Mouse (Mus musculus) embryonic facial prominence, embryonic 12.5 days (tissue): Measurements from ENCODE around the gene Dpf3. TPM values are rescaled to one million over a fixed set of nuclear protein-coding genes. Genes with fewer than 3 reads are reported as not detected.

Experiments used
- ATAC-seq: fragments of 200-750 bp; cut with Nextera tagmentation; 2 replicates; pipeline ENCODE4 v1.8.0; 2017; ENCODE audit not compliant: insufficient number of reproducible peaks, insufficient read depth, low FRiP score, low TSS enrichment
- H3K27ac ChIP-seq: fragments of 300-500 bp; sonication (generic); 2 replicates; pipeline ENCODE4 v1.5.1; 2016; ENCODE audit warnings: mild to moderate bottlenecking
- H3K27me3 ChIP-seq: fragments of 300-500 bp; sonication (generic); 2 replicates; pipeline ENCODE4 v1.6.1; 2016; ENCODE audit warnings: mild to moderate bottlenecking, moderate library complexity
- H3K36me3 ChIP-seq: fragments of 300-500 bp; sonication (generic); 2 replicates; pipeline ENCODE4 v1.6.1; 2016; ENCODE audit warnings: mild to moderate bottlenecking
- H3K4me1 ChIP-seq: fragments of 300-500 bp; sonication (generic); 2 replicates; pipeline ENCODE4 v1.6.1; 2016
- H3K4me2 ChIP-seq: fragments of 300-500 bp; sonication (generic); replicated peaks from 2 replicates; pipeline ENCODE4 v1.6.1; 2016; ENCODE audit warnings: mild to moderate bottlenecking, moderate library complexity
- H3K4me3 ChIP-seq: fragments of 300-500 bp; sonication (generic); 2 replicates; pipeline ENCODE4 v1.5.1; 2016; ENCODE audit warnings: mild to moderate bottlenecking
- H3K9ac ChIP-seq: fragments of 300-500 bp; sonication (generic); 2 replicates; pipeline ENCODE4 v1.6.1; 2016; ENCODE audit warnings: mild to moderate bottlenecking, moderate library complexity
- H3K9me3 ChIP-seq: fragments of 300-500 bp; sonication (generic); 2 replicates; pipeline ENCODE4 v1.6.1; 2016; ENCODE audit warnings: mild to moderate bottlenecking, moderate library complexity
- WGBS: fragments of 180-500 bp; shearing (Covaris S2); methylation state at CpG from one replicate; pipeline ENCODE4 v1.1.7; 2016; 5-methylcytosine and 5-hydroxymethylcytosine counted together
- polyA plus RNA-seq: library from polyadenylated mRNA; unstranded; fragments of >200 nt; fragmentation: Nextera tagmentation; extraction: Ambion mirVana; gene quantifications from 2 replicates; pipeline ENCODE4 v1.2.1, GENCODE M21; 2016

Gene Dpf3
- polyA plus RNA-seq, 1 experiment from 2014 or later, result 4.2 TPM

GRCm38 (mm10) chr12:83364771-83365170 is 122.7 kb downstream of the Dpf3 start:
- no peak overlapping the region for H3K27ac ChIP-seq
- no peak overlapping the region for H3K4me2 ChIP-seq
- no peak overlapping the region for H3K4me3 ChIP-seq
- H3K9me3 ChIP-seq, result 0 out of 2 replicates have a peak, but pooled peaks cover 5% of the 10 kb centered on the region
- no peaks in the 10 kb centered on the region for H3K4me1 ChIP-seq
- no peaks in the 10 kb centered on the region for H3K36me3 ChIP-seq
- H3K27me3 ChIP-seq, result no peaks in the 10 kb centered on the region
- no peak overlapping the region for H3K9ac ChIP-seq
- 53% methylated on average over 3 of the region's 3 CpGs for WGBS
- no peak for ATAC-seq

- H3K9me3 ChIP-seq, result 0 out of 2 replicates have a peak, but pooled peaks cover 5% of the 10 kb centered on the region
- WGBS, result 27% methylated on average over 3 of the region's 3 CpGs
- ATAC-seq, result no peak
- no peaks in the 10 kb centered on the region for H3K27me3 ChIP-seq
- H3K27ac ChIP-seq, result no peak overlapping the region
- no peaks in the 10 kb centered on the region for H3K36me3 ChIP-seq
- no peaks in the 10 kb centered on the region for H3K4me1 ChIP-seq
- H3K9ac ChIP-seq, result no peak overlapping the region
- H3K4me3 ChIP-seq, result no peak overlapping the region
- no peak overlapping the region for H3K4me2 ChIP-seq
Measured at GRCm38 (mm10) chr12:83361801-83362200, 125.7 kb downstream of the Dpf3 start.

DNA sequence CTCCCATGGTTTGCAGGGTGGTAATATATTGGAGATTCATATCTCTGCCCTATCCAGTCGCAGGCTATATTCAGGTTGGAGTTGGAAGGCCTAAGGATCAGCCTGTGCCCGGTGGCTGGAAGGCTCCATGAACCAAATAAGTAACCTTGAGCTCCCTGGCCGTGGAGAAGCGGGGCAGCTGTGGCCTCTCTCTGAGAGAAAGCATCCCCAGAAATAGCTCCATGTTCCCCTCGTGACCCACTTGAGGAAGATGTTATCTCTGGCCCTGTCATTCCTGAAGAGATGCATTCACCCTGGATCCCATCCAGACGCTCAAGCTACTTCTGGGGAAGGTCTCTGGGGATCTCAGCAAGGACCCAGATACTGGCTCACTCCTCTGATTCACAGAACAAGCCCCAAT is 134.9 kb downstream of the Dpf3 start:
- no peaks in the 10 kb centered on the region for H3K9me3 ChIP-seq
- no peaks in the 10 kb centered on the region for H3K27me3 ChIP-seq
- no peaks in the 10 kb centered on the region for H3K4me1 ChIP-seq
- 86% methylated on average over 6 of the region's 6 CpGs for WGBS
- no peak for ATAC-seq
- no peak overlapping the region for H3K4me2 ChIP-seq
- H3K36me3 ChIP-seq, result no peaks in the 10 kb centered on the region
- no peak overlapping the region for H3K27ac ChIP-seq
- H3K9ac ChIP-seq, result no peak overlapping the region
- no peak overlapping the region for H3K4me3 ChIP-seq

- 90% methylated on average over 5 of the region's 5 CpGs for WGBS
Measured at GRCm38 (mm10) chr12:83349736-83350135, 137.8 kb downstream of the Dpf3 start.

DNA sequence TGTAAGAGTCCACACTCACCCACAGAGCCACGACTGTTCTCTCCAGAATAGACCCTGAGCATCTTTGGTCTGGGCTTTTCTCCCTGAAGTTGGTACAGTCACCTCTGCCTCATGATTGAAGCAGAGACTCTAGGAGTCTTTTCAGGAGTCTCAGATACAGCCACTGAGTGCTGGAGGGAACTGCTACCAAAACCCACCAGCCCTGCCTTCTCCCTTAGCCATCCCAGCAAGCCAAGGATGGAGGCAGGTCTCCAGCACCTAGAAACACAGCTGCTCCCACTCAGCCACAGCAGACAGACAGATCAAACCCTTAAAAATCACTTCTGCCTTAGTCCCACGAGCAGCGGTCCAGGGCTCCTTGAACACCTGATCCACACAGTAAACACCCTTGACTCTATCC is 139.3 kb downstream of the Dpf3 start:
- no peak overlapping the region for H3K4me3 ChIP-seq
- ATAC-seq, result no peak
- H3K9me3 ChIP-seq, result no peaks in the 10 kb centered on the region
- WGBS, result 82% methylated on average over 3 of the region's 3 CpGs
- H3K9ac ChIP-seq, result no peak overlapping the region
- no peaks in the 10 kb centered on the region for H3K27me3 ChIP-seq
- no peaks in the 10 kb centered on the region for H3K36me3 ChIP-seq
- H3K4me1 ChIP-seq, result no peaks in the 10 kb centered on the region
- H3K27ac ChIP-seq, result no peak overlapping the region
- H3K4me2 ChIP-seq, result no peak overlapping the region

More at GRCm38 (mm10) chr12:83349736-83350135, 137.8 kb downstream of the Dpf3 start:
- no peak for ATAC-seq
- H3K36me3 ChIP-seq, result no peaks in the 10 kb centered on the region
- no peaks in the 10 kb centered on the region for H3K27me3 ChIP-seq
- no peak overlapping the region for H3K27ac ChIP-seq
- no peaks in the 10 kb centered on the region for H3K4me1 ChIP-seq
- no peak overlapping the region for H3K4me2 ChIP-seq
- H3K4me3 ChIP-seq, result no peak overlapping the region
- no peak overlapping the region for H3K9ac ChIP-seq
- H3K9me3 ChIP-seq, result no peaks in the 10 kb centered on the region

- Histone ChIP-seq H3K9me3 (no peaks in the 10 kb centered on the region), H3K4me2 (no peak overlapping the region), H3K36me3 (no peaks in the 10 kb centered on the region), H3K4me3 (no peak overlapping the region), H3K27me3 (no peaks in the 10 kb centered on the region), H3K27ac (no peak overlapping the region), H3K9ac (no peak overlapping the region), H3K4me1 (no peaks in the 10 kb centered on the region)
- WGBS, result 42% methylated on average over 4 of the region's 4 CpGs
- no peak for ATAC-seq
Measured at GRCm38 (mm10) chr12:83342875-83343185, 144.7 kb downstream of the Dpf3 start.

DNA sequence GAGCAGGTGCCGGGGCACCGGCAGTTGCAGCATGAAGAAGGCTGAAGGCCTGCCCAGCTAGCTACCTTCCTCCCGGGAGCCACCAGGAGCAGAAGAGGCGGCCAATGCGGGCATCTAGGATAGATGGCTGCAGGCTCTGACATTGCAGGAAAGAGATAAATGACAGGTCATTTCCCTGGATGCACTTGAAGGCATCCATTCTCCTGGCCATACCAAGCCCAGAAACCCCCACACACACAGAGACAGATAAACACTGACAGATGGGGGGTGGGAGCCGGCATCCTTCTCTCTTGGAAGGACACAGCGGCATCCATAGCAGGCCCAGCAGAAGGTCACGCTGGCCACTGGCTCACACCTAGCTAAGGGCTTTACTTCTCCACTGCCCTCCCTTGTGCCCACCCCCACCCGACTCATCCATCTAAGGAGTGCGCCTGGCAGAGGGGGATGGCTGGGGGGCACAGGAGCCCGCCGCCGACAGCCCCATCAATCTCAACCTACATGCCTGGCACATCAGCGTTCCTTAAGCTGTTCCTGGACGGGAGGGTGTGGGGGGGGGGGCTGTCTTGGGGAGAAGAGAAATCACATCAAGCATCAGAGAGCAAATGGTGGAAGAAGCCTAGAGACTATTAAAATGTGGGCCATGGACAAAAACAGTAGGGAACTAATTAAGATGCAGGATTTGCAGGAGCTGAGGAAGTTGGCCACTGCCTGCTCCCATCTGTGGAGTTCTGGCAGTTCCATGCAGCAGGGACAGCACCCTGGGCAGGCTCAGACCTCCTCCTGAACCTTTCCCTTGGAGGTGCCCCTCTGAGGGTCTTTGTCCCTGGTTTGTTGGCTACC is 145.3 kb downstream of the Dpf3 start:
- H3K36me3 ChIP-seq, result no peaks in the 10 kb centered on the region
- no peak overlapping the region for H3K4me2 ChIP-seq
- H3K4me1 ChIP-seq, result no peaks in the 10 kb centered on the region
- no peak overlapping the region for H3K4me3 ChIP-seq
- H3K27me3 ChIP-seq, result no peaks in the 10 kb centered on the region
- 71% methylated on average over 15 of the region's 15 CpGs for WGBS
- no peak overlapping the region for H3K27ac ChIP-seq
- ATAC-seq, result no peak
- no peaks in the 10 kb centered on the region for H3K9me3 ChIP-seq
- no peak overlapping the region for H3K9ac ChIP-seq

DNA sequence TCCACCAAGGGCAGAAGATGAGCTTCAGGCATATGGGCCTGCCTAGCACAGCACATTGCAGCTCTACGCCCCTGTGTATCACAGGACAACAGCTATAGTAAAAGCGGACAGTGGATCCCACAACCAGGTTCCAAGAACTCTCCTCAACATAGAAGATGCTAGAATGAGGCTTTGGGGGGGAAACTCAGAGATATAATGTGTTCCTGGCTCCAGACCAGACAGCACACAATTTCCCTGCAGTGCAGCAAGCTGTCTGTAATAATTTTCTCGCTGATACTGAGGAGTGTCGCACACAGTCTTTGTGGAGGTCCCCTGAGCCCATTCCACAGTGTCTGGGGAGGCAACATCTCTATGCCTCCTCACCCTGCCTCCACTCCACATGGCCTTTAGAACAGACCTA is 146.6 kb downstream of the Dpf3 start:
- Histone ChIP-seq H3K27me3 (no peaks in the 10 kb centered on the region), H3K9ac (no peak overlapping the region), H3K4me3 (no peak overlapping the region), H3K36me3 (no peaks in the 10 kb centered on the region), H3K9me3 (no peaks in the 10 kb centered on the region), H3K27ac (no peak overlapping the region), H3K4me2 (no peak overlapping the region), H3K4me1 (no peaks in the 10 kb centered on the region; the same call in 1 of the 2 replicates)
- WGBS, result 85% methylated on average over 4 of the region's 4 CpGs
- no peak for ATAC-seq

DNA sequence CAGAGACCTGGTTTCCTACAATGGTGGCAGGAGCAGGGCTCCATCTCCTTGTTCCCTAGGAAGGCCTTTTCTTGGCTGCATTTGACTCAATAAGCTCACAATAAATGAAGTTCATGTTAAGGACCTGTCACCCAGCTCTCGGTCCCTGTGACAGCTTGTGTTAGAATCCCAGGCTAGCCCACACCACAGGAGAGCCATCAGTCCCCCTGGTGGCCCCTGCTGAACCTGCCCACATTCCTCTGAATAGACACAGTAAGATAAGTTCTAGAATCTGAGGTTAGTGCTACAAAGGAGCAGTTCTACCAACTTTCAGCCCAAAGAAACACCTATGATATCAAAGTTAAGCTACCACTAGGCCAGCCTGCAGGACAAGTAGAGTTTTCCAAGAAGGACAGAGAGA is 149.2 kb downstream of the Dpf3 start:
- no peak overlapping the region for H3K27ac ChIP-seq
- WGBS, result 83% methylated on average over 1 of the region's 1 CpGs
- H3K27me3 ChIP-seq, result peaks cover 3% of the 10 kb centered on the region; the same call in 1 of the 2 replicates
- H3K4me1 ChIP-seq, result no peaks in the 10 kb centered on the region; the same call in 1 of the 2 replicates
- H3K9ac ChIP-seq, result no peak overlapping the region
- no peaks in the 10 kb centered on the region for H3K36me3 ChIP-seq
- H3K4me3 ChIP-seq, result no peak overlapping the region
- no peak for ATAC-seq
- H3K9me3 ChIP-seq, result no peaks in the 10 kb centered on the region
- H3K4me2 ChIP-seq, result no peak overlapping the region

- no peak overlapping the region for H3K4me3 ChIP-seq
- H3K9ac ChIP-seq, result no peak overlapping the region
- no peak overlapping the region for H3K4me2 ChIP-seq
- H3K36me3 ChIP-seq, result no peaks in the 10 kb centered on the region
- no peaks in the 10 kb centered on the region for H3K9me3 ChIP-seq
- H3K27ac ChIP-seq, result no peak overlapping the region
- H3K27me3 ChIP-seq, result peaks cover 3% of the 10 kb centered on the region; the same call in 1 of the 2 replicates
- no peaks in the 10 kb centered on the region; the same call in 1 of the 2 replicates for H3K4me1 ChIP-seq
- whole genome bisulfite sequencing, result 50% methylated on average over 7 of the region's 7 CpGs
- no peak for ATAC-seq
Measured at GRCm38 (mm10) chr12:83337776-83338149, 149.8 kb downstream of the Dpf3 start.

- no peaks in the 10 kb centered on the region; the same call in 1 of the 2 replicates for H3K4me1 ChIP-seq
- H3K27ac ChIP-seq, result no peak overlapping the region
- H3K4me2 ChIP-seq, result no peak overlapping the region
- WGBS, result 23% methylated on average over 13 of the region's 13 CpGs
- no peak for ATAC-seq
- no peaks in the 10 kb centered on the region for H3K36me3 ChIP-seq
- no peak overlapping the region for H3K9ac ChIP-seq
- H3K9me3 ChIP-seq, result no peaks in the 10 kb centered on the region
- no peak overlapping the region for H3K4me3 ChIP-seq
- H3K27me3 ChIP-seq, result peaks cover 3% of the 10 kb centered on the region; the same call in 1 of the 2 replicates
Measured at GRCm38 (mm10) chr12:83337077-83337775, 150.3 kb downstream of the Dpf3 start.

- Histone ChIP-seq H3K36me3 (no peaks in the 10 kb centered on the region), H3K27ac (no peak overlapping the region), H3K9ac (no peak overlapping the region), H3K4me3 (no peak overlapping the region), H3K27me3 (peaks cover 3% of the 10 kb centered on the region; the same call in 1 of the 2 replicates), H3K9me3 (no peaks in the 10 kb centered on the region), H3K4me2 (no peak overlapping the region), H3K4me1 (peaks cover 5% of the 10 kb centered on the region; the same call in 1 of the 2 replicates)
- 73% methylated on average over 7 of the region's 7 CpGs for WGBS
- no peak for ATAC-seq
Measured at GRCm38 (mm10) chr12:83330056-83330455, 157.5 kb downstream of the Dpf3 start.
